Mouse (Mus musculus) spleen, postnatal 10 days (tissue): Measurements from ENCODE around the gene Nfkbib.

ENCODE experiments used
- DNase-seq, 2 experiments: peaks; one replicate each; pipeline ENCODE4 v3.0.0; 2021 to 2022; ENCODE audit warnings: low spot score in 2 of 2

Nfkbib gene

DNA sequence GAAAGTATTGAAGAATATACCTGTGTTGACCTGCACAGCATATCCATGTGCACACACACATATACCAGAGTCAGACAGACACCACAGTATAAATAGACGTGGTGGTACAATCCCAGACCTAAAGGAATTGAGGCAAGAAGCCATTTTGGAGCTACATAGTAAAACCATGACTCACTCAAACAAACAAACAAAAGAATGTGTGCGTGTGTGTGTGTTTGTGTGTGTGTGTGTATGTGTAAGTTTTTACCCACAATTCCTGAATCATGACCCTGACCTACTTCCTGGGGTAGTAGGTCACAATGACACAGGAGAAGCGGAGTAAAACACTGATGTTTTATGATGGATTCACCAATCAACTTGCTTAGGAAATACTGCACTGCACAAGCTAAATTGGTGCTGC lies 34.1 kb upstream of the Nfkbib start:
- DNase-seq: no peak

DNA sequence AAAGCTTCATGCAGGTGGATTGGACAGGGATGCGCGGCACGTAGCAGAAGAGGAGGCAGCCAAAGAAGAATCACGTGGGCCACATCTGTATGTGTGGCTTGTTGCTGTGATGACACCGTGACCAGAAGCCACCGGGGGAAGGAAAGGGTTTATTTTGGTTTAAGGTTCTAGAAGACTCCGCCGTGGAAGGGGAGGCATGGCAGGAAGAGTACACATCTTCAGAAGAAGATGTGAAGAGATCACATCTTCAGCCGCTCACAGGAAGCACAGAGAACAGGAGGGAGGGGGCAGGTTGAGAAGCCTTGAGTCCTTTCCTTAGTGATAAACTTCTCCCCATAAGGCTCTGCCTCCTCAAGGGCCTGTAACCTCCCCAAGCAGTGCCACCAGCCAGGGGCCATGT lies 32.7 kb upstream of the Nfkbib start:
- DNase-seq: no peak

DNA sequence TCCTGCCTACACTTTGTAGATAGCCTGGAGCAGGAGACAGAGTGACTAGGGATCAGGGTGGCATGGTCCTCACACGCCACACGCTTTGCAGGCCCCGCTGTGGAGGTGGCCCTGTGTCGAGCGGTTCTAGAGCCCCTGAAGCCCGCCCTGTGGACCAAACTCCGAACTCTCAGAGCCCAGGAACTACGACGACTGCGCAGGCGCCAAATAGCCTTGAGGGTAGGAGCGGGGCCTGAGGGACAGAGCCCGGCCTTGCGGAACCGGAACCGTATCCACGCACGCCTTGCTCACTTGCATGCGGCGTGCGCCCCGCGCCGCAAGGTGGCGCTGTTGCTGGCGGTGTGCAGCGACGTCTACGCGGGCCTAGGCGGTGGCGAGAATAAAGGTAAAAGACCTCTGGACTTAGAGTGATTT lies 29.3 kb upstream of the Nfkbib start:
- peak; percentile 75 to 86 for DNase-seq

DNA sequence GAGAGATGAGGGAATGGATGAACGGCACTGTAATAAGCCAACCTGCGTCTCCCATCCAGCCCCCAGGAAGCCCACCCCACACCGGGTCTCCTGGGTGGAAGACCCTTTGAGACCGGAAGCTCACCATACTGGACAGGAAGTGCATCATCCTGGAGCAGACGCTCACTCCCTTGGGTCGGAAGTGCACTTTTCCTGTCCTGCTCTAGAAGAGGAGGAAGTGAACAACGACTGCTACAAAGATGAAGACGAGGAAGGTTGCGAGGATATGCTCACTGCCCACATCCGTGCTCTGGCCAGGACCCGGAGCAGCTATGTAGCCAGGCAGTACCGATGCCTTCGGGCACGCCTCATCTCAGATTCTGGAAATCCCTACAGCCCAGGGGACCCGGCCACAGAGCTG lies 28.5 kb upstream of the Nfkbib start:
- DNase-seq: peak in 1 of 2 experiments; percentile 41

DNA sequence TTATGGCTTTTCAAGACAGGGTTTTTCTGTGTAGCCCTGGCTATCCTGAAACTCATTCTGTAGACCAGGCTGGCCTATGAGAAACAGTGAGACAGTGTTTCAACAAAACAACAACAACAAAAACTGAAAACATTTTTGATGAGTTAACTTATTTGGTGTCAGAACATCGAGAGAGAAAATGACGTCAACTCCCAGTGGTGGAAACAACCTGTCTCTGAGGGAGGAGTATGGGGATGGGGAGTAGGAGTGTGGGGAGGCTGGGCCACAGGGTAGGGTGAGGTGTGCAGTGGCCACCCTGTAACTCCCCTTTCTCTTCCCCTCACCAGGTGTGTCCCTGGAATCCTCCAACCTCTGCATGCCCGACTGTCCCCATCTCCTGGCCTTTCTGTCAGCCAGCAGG lies 27.2 kb upstream of the Nfkbib start:
- DNase-seq: no peak

DNA sequence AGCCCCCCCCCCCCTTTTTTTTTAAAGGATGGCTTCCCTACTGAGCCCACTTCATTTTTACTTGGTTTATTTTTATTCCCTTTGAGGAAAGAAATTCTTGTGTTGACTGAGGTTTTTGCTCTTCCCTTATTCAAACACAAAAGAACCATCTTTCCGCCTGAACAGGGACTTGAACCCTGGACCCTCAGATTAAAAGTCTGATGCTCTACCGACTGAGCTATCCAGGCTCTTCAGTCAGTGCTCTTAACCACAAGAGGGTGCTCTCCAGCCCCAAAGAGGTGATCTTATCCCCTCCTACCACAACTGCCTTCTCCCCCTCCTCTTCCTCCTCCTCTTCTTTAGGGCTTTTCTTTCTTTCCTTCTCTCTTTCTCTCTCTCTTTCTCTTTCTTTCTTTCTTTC lies 26.5 kb upstream of the Nfkbib start:
- DNase-seq: peak in 1 of 2 experiments; percentile 49

DNA sequence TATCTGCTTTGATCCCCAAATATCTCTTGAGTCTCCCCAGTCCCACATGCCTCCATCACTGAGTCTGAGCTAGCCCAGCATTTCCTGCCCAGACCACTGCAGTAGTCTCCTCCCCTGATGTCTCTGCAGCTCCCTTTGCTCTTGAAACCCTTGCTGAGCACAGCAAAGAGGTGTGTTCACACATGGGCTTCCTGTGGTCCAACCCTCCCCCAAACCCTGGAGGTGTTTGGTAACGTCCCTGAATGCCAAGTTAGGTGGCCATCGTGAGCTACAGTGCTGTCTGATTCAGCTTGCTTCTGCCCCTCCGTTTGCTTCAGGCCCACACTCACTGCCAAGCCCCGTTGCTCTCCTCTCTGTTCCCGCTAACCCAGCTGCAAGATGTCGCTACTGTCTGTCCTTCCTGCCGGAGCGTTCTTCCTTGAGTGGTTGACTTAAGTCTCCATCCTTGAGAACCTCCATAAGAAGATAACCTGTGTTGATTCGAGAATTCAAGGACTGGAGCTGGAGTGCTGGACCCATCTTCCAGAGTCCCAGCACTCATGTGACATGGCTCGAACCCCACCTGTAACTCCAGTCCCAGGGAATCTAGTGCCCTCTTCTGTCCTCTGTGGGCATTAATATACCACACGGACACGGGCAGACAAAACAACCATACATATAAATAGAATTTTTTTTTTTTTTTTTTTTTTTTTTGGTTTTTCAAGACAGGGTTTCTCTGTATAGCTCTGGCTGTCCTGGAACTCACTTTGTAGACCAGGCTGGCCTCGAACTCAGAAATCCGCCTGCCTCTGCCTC lies 25.3 kb upstream of the Nfkbib start:
- DNase-seq: peak in 1 of 2 experiments; percentile 32

DNA sequence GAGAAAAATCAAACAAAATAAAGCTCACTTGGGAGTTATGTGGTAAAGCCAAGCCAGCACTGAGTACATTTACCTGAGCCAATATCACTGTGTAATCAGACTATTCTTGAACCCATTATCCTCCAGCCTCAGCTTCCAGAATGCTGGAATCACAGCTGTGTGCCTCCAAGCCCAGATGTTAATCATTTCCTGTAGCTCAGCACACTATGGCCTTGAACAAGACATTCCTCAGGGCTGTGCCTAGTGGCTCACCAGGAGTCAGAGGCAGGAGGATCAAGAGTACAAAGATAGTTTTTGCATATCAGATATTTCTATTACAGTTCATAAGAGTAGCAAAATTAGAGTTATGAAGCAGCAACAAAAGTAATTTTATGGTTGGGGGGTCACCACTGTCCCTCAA lies 24.4 kb upstream of the Nfkbib start:
- no peak for DNase-seq

DNA sequence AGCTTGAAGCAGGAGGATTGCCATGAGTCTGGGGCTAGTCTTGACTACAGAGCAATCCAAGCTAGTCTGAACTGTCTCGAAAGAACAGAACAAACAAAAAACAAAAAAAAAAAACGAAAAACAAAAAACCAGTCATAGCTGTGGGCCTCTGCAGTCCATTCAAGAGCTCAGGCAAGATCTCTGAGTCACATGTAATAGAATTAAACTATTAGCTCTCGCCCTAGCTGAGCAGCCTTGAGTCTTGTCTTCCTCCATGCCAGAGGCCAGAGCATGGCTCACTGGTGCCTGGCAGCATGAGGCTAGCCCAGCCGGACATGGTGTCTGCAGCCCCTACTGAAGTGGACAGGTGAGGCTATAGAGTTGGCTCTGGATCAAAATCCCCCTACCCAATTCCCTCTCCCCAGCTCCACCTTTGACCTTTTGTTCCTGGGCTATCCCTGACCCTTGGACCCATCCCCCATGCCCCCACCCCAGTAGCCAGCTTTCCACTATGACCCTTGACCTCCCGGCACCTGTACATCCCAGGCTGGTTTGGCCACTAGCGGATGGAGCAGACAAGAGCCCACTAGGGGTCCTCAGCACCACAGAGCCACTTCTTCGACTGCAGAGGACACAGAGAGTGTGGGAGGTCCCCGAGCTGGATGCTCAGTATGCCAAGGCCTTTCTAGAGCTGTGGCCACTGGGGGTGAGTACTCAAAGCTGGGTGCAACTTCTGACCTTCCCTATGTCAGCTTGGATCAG lies 22.9 kb upstream of the Nfkbib start:
- DNase-seq: peak in 1 of 2 experiments; percentile 26

DNA sequence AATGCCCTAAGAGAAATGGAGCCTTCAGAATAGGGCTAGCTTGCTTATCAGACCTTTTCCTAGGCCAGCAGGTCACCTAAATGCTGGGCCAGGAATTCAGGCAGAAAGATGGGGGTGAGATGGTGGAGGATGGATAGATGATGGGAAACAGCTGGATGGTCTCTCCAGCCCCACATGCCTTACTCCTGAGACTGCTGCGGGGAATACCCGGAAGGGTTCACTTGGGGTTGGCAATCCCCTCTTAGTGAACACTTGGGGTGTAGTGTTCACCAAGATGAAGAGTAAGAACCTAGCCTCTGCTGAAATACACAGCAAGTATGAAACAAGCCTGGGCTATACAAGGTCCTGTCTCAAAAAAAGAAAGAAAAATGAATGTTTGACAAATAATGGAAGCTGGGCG lies 21.9 kb upstream of the Nfkbib start:
- DNase-seq: no peak

DNA sequence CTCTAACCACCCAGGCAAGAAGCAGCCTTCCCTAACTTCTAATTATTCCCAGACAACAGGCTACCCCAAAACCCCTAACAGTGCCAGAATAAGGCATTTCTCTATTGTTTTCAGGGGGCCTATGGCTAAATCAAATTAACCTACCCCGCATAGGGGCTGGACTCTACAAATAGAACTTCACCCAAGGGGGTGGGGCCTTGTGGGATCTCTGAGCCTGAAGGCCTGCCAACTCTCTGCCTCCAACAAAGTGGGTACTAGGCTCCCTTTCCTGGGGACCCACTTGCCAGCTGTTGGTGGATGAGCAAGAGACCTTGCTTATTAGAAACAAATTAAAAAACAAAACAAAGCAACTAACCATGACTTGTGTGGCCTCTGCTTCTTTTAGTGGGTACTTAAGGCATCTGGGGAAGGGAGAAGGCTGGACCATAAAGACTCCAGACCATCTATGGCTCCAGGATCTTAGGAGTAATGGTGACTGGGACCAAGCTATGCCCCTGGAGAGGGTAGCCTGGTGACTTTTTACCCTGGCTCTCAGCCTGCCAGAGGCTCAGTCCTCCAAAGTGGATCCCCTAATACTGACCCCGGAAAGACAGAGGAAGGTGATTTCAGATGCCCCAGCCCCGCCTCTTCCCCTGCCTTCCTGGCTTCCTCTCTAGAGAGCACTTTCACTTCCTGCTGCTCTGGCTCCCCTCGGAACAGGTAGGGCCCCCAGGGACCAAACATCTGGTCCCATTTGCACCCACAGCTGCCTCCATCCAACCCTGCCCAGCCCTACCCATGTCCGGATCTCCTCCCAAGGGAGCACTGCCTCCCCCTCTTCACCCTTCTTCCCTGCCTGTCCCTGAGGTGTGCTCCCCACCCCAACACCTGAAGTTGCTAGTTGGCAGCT lies 21.2 kb upstream of the Nfkbib start, which contains the start of gene Rinl:
Rinl (plus strand) TSS at position 663 of the 889 bp plus-strand sequence.
- DNase-seq: peak; percentile 39 to 81

DNA sequence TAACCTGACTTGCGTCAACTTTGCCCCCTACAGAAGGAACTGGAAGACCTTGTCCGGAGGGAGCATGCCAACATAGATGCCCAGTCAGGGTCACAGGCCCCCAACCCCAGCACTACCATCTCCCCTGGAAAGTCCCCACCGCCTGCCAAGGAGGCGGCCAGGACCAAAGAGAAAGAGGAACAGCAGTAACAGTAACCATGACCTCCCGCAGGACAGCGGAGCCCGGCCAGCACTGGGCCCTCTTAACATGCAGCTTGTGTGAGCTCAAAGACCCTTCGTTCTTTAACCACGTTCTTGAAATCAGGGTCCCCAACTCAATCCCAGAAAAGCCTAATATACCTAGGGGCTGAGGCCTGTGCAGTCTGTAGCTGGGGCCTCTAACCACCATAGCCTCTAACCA lies 20.6 kb upstream of the Nfkbib start:
- peak in 1 of 2 experiments; percentile 28 for DNase-seq

DNA sequence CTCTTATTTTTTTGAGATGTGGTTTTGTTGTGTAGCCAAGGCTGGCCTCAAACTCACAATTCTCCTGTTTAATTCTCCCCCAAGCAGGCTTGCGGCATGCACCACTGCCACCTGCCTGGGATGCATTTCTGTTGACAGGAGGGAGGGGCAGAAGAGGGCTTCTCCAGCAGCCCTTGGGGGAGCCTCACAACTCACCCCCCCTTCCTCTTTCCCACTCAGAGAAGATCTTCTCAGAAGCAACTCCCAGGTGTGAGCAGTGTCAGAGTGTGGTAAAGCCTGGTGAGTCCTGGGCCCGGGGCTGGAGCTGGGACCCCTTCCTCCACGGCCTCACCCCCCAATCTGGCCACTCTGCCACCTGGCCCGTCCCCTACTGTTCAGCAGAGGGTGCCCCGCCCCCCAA lies 17.8 kb upstream of the Nfkbib start:
- no peak for DNase-seq

DNA sequence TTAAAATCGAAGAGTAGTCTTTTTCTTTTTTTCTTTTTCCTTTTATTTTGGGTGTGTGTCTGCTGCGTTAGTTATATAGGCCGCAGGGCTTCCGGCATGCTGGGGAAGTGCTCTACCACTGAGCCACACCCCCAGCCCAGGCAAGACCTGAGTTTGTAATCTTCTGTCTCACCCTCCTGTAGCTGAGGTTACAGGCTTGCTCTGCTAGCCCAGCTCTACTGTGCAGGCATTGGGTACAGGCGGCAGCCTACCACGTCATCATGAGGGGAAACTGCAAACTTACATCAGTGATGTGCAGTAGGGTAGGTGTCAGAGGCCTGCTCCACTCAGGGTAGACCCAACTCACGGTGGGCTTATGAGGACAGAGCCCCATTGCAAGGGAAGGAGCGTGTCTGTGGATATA lies 13.9 kb upstream of the Nfkbib start:
- peak in 1 of 2 experiments; percentile 71 for DNase-seq

DNA sequence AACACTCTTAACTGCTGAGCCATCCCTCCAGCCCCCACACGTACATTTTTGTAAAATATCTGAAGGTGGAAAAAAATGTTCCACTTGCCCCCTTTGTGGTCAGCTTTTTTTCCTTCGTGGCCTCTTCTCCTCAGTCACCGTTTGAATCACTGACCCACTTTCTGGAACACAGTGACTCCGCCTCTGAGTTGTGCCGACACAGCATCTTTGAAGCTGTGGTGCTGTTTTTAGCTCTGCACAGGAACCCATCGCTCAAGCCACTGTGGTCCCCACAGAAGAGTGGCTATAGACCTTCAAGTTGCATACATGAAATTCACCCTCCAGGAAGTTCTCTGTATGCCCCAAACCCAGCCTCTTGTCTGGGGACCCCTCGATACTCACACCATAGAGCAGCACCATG lies 13.5 kb upstream of the Nfkbib start:
- DNase-seq: peak in 1 of 2 experiments; percentile 40

DNA sequence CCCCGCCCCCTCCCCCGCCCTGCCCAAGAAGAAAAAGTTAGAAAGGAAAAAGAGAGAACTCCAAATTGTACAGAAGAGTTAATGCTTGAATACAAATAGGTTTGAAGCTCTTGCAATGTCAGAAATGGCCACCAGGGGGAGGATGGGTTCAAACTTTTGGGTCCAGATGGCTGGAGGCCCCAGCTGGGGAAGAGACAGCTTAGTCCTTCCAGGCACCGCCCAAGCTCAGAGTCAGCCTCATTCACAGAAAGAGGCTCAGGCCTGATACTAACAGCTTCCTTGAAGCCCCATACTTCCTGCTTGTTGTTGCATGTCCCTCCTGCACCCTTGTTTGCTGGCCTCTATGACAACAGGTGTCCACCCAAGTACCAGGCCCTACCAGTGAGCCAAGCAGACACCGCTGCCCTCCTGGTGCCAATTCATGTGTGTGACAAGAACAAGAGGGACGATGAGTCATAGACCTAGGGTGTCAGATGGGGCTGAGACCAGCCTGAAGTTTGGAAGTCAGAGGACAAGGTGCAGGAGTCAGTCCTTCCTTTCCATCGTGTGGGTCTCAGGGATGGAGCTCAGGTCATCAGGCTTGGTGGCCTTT lies 12.9 kb upstream of the Nfkbib start:
- peak; percentile 86 to 94 for DNase-seq

DNA sequence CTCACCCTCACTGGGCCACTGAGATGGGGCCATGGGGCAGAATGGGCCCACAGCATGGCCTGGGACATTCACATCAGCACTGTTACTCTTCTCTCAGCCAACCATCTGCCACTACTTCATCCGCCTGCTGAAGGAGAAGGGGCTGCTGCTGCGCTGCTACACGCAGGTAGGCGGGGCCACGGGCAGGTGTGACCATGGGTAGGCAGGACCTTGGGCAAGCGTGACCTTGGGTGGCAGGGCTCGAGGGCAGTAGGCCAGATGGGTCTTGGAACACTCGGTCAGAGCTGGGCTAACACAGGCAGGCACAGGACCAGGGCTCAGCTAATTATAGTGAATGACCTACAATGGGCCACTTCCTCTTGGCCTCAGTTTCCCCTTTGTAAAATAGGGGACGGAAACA lies 11.5 kb upstream of the Nfkbib start:
- DNase-seq: peak in 1 of 2 experiments; percentile 14

DNA sequence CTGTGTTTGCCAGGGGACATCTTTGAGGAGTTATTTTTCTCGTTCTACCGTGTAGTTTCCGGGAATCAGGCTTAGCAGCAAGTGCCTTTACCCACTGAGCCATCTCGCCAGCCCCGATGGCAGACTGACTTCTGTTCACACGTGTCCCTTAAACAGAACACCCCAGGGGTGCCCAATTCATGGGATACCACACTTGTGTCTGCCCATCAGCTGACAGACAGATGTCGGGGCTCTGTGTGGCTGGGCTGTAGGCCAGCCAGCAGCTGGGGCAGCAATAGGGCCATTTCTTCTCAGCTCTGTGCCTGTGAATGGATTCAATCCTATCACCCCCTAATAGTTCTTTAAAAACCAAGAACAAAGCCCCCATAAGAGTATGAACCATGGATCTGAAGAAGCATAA lies 7.8 kb upstream of the Nfkbib start:
- DNase-seq: no peak

DNA sequence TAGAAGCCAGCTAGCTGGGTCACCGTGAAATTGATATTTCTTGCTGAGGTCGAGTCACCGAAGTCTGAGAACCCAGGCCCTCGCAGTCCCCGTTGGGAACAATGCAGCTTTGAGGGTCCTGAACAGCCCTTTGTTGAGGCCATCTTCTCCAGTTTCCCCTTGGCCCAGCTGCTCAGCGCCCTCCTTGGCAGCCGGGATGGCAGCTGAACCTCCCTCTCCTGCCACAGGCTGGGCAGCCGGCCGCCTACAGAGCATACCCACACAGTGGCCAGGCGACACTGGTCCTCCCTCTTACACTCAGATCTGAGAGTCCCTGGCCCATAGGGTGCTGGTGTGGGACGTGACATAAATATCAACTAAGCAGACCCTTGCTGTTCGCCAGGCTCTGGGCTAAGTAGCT lies 6.9 kb upstream of the Nfkbib start:
- no peak for DNase-seq

DNA sequence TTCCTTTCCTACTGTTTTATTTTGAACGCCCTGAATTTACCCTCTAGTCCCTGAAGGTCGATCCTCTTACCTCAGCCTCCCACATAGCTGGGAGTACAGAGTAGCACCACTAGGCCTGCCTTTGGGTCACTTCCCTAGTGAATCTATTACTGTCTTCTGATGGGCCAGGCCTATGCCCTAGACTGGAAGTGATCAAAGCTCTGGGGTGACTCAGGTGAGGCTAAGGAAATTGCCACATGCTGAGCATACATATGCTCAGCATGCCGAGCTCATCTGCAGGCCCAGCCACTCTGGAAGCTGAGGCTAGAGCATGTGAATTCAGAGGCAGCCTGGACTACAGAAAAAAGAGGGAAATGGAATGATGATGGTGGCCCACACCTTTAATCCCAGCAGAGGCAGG lies 5.9 kb upstream of the Nfkbib start:
- DNase-seq: no peak

DNA sequence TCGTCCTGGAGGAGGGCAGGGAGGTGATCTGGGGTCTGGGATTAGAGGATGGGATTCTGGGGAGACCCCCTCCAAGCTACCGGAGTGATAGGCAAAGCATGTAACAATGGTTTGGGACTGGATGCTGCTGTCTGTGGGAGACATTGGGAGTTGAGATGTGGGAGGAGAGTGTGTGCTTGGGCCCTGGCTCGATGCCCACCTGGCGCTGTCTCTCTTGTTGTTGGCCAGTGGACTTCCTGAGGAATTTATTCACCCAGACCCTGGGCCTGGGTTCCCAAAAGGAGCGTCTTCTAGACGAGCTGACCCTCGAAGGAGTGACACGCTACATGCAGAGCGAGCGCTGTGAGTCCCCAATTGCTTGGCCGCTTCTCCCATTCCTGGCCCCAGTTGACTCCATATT lies 4.6 kb upstream of the Nfkbib start:
- no peak for DNase-seq

DNA sequence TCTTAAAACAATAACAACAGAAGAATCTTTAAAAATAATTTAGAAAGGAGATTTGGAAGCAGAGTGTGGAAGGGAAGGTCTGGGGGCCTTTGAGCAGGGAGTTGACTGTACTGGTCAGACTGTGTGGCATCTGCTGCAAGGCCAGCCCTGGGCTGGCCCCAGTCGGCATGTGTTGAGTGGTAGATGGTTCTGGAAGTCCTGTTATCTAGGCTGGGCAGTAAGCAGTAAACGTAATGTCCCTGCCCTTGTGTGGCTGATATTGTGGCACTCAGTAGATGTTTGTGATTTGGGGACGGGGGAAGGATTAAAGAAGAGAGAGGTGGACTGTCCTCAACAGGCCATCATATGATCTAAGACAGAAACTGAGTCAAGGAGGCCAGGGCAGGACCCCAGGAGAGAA lies 3.0 kb upstream of the Nfkbib start:
- DNase-seq: no peak
